Mouse (Mus musculus) limb, embryonic 11.5 days (tissue): ENCODE measurements at regions not wholly inside any gene's neighbourhood (a gene's known extent, or its start where the extent isn't known, plus 50 kb on each side); places are given as distances from the start of the nearest gene placed in this dataset.

Experiments used
- ATAC-seq: fragments of 200-750 bp; cut with Nextera tagmentation; 2 replicates; pipeline ENCODE4 v1.8.0; 2017; ENCODE audit warnings: low read depth; ENCODE audit not compliant: insufficient number of reproducible peaks, low FRiP score, low TSS enrichment
- DNase-seq: peaks from one replicate; pipeline ENCODE4 v3.0.0-alpha.2; 2015; ENCODE audit warnings: low spot score
- H3K27ac ChIP-seq: fragments of 300-500 bp; sonication (generic); replicated peaks from 2 replicates; pipeline ENCODE4 v1.5.1; 2014; ENCODE audit warnings: low read depth, mild to moderate bottlenecking, low read length
- H3K27me3 ChIP-seq: fragments of 300-500 bp; sonication (generic); 2 replicates; pipeline ENCODE4 v1.6.1; 2014; ENCODE audit warnings: mild to moderate bottlenecking, low read length, mixed read lengths; ENCODE audit not compliant: control insufficient read depth, insufficient read depth
- H3K36me3 ChIP-seq: fragments of 300-500 bp; sonication (generic); 2 replicates; pipeline ENCODE4 v1.6.1; 2014; ENCODE audit warnings: mild to moderate bottlenecking, low read length, moderate library complexity, mixed read lengths; ENCODE audit not compliant: control insufficient read depth, insufficient read depth
- H3K4me1 ChIP-seq: fragments of 300-500 bp; sonication (generic); 2 replicates; pipeline ENCODE4 v1.6.1; 2014; ENCODE audit warnings: low read length, mixed read lengths; ENCODE audit not compliant: control insufficient read depth, insufficient read depth
- H3K4me2 ChIP-seq: fragments of 300-500 bp; sonication (generic); 2 replicates; pipeline ENCODE4 v1.6.1; 2014; ENCODE audit warnings: low read depth, mild to moderate bottlenecking, moderate library complexity; ENCODE audit not compliant: severe bottlenecking
- H3K4me3 ChIP-seq: fragments of 300-500 bp; sonication (generic); 2 replicates; pipeline ENCODE4 v1.5.1; 2014; ENCODE audit warnings: low read depth, low read length
- H3K9ac ChIP-seq: fragments of 300-500 bp; sonication (generic); 2 replicates; pipeline ENCODE4 v1.6.1; 2014; ENCODE audit warnings: mild to moderate bottlenecking, low read length
- H3K9me3 ChIP-seq: fragments of 300-500 bp; sonication (generic); 2 replicates; pipeline ENCODE4 v1.6.1; 2016; ENCODE audit warnings: low read length; ENCODE audit not compliant: control insufficient read depth
- WGBS: fragments of 180-500 bp; shearing (Covaris S2); extraction: QIAGEN DNeasy Blood & Tissue Kit; methylation state at CpG from one replicate; pipeline ENCODE4 v1.1.7; 2014; 5-methylcytosine and 5-hydroxymethylcytosine counted together

GRCm38 (mm10) chr6:53126776-53127175, 58.3 kb upstream of the Jazf1 start:
- WGBS = 83% methylated on average over 5 of the region's 5 CpGs
- no peak overlapping the region for H3K4me3 ChIP-seq
- no peak overlapping the region for H3K27ac ChIP-seq
- no peaks in the 10 kb centered on the region for H3K27me3 ChIP-seq
- H3K9ac ChIP-seq = no peak overlapping the region
- ATAC-seq (no peak), DNase-seq (no peak)
- H3K9me3 ChIP-seq = no peaks in the 10 kb centered on the region
- H3K36me3 ChIP-seq = no peaks in the 10 kb centered on the region
- H3K4me2 ChIP-seq = no peak overlapping the region
- H3K4me1 ChIP-seq = 0 out of 2 replicates have a peak, but pooled peaks cover 3% of the 10 kb centered on the region

- 80% methylated on average over 17 of the region's 17 CpGs for WGBS
- Histone ChIP-seq H3K9ac (no peak overlapping the region), H3K27me3 (no peaks in the 10 kb centered on the region), H3K4me1 (no peaks in the 10 kb centered on the region), H3K36me3 (no peaks in the 10 kb centered on the region), H3K4me2 (no peak overlapping the region), H3K27ac (no peak overlapping the region), H3K9me3 (no peaks in the 10 kb centered on the region), H3K4me3 (no peak overlapping the region)
- DNase-seq (no peak), ATAC-seq (no peak)
Observed at GRCm38 (mm10) chr6:53124800-53125450, 56.5 kb upstream of the Jazf1 start.

GRCm38 (mm10) chr6:53120385-53120784, 52.0 kb upstream of the Jazf1 start:
- Histone ChIP-seq H3K27me3 (no peaks in the 10 kb centered on the region), H3K4me2 (no peak overlapping the region), H3K4me3 (no peak overlapping the region), H3K27ac (no peak overlapping the region), H3K9me3 (no peaks in the 10 kb centered on the region), H3K9ac (no peak overlapping the region), H3K4me1 (no peaks in the 10 kb centered on the region), H3K36me3 (no peaks in the 10 kb centered on the region)
- DNase-seq (no peak), ATAC-seq (no peak)
- 92% methylated on average over 5 of the region's 5 CpGs for WGBS
